Mouse (Mus musculus) heart, postnatal 0 days (tissue): Measurements from ENCODE around the gene Ubr3.

Experiments
- CTCF ChIP-seq: IDR thresholded peaks from 2 replicates; pipeline ENCODE4 v1.5.1; 2016; ENCODE audit warnings: antibody characterized with exemption, control low read depth, low read depth
- EP300 ChIP-seq: IDR thresholded peaks from 2 replicates; pipeline ENCODE4 v1.6.1; 2016; ENCODE audit warnings: antibody characterized with exemption, low read depth

- TF ChIP-seq CTCF: no peak
- TF ChIP-seq EP300: peak; percentile 96
These were observed at the start of gene Ubr3 for GRCm38 (mm10) chr2:69897039-69897617.
